Mouse (Mus musculus) hindlimb bud, embryonic 11.5 days (tissue): ENCODE data around the gene Unc13a.

Source experiments
- DNase-seq: peaks from one replicate; pipeline ENCODE4 v3.0.0-alpha.2; 2012; ENCODE audit warnings: low read depth, low spot score; ENCODE audit errors: extremely low spot score

Gene Unc13a

GRCm38 (mm10) chr8:71591471-71592373, 79.8 kb downstream of the Unc13a start, which contains the start of gene Pgls:
Gene Pgls (plus strand): TSS chr8:71592176.
- no peak for DNase-seq

DNA sequence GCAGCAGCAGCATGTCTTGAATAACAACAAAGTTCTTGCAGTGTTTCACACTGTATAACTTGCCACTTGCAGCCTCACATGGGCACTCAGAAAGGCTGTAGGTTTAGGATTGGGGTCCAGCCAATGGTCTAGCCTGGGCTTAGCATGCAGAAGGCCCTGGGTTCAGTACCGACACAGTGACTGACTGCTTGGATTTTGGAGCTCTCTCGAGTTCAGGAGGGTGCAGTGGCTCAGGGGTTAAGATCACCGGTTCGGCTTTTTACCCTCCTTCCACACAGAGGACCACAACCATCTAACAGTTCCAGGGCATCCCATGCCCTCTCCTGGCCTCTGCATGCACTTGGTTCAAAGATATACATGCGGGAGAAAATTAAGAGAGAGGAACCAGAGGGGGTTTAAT, 80.5 kb downstream of the Unc13a start:
- DNase-seq = no peak

- DNase-seq = no peak
These were observed 82.8 kb downstream of the Unc13a start for GRCm38 (mm10) chr8:71588762-71589161.

DNA sequence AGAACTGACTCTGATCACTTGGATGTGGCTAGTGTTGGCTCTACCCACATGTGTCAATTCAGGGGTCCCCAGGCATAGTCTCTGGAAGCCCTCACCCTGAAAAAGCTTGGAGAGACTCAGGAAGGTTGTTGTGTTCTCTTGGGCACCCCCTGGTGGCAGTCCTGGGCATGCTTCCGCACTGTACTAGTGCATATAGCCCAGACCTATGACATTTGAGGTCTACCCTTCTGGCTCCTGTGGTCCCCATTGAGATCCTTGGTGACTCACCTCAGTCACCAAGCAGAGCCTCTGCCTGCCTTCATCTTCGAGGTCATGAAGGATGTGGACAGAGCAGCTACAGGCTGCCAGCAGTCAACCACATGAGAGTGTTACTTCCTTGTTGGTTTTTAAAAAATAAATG, 84.7 kb downstream of the Unc13a start:
- DNase-seq = no peak

- no peak for DNase-seq
These were observed 91.4 kb downstream of the Unc13a start for GRCm38 (mm10) chr8:71580201-71580600.

GRCm38 (mm10) chr8:71579476-71579875, 92.1 kb downstream of the Unc13a start:
- no peak for DNase-seq

DNA sequence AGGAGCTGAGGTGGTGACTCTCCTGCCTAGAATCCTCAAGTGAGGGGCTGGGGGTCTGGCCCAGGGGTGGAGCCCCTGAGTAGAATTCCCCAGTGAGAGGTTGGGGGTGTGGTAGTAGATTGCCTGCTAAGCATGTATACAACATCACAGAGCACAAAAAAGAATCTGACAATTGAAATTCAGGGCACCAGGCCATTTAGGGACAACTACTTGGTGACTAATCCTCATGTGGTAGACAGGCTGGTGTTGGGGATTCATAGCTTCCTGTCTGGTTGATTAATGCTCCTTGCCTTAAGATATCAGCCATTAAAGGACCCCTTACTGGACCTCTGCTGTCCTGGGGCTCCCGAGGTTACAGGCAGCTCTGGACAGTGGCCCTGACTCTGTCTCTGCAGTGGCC, 92.5 kb downstream of the Unc13a start:
- DNase-seq = no peak

- no peak for DNase-seq
These were observed 93.6 kb downstream of the Unc13a start for GRCm38 (mm10) chr8:71577856-71578387.

- DNase-seq = no peak
These were observed 96.5 kb downstream of the Unc13a start for GRCm38 (mm10) chr8:71575020-71575419.

DNA sequence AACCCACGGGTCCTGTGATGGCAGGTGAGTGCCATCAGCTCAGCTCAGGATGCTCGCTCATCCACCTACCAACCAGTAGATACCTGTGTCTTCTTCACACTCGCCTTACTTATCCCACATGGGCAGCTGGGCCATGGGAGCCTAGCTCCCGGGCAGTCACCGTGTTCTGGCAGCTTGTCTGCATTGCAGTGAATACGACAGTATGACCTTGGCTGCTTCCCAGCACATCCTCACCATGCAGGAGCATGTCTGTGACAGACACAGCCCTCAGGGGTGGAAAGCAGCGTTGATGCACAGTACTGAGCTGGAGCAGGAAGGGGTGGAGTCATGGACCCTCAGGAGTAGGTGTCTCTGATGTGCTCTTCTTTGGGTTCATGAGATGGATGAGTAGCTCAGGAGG, 97.1 kb downstream of the Unc13a start:
- DNase-seq = no peak
